Mouse (Mus musculus): ENCODE measurements around the gene Ica1l.
"Not testable (repeated sequence)": the region's sequence is repeated elsewhere in the genome, so short reads cannot be mapped to it uniquely, and the experiment has no call there.

Gene Ica1l

GRCm38 (mm10) chr1:60042796-60043469 is at the start of gene Ica1l:
Gene Ica1l, minus strand, starts transcription at chr1:60043184.
- CTCF ChIA-PET: interaction anchor here in 1 of 4 experiments (2.0 kb wide), 1 partner anchor 12 kb away, joined by 5 read pairs; no protein-coding TSS in a partner anchor
- POLR2A ChIA-PET: interaction anchor here in 2 of 4 experiments (0.6 to 1.4 kb wide), 3 partner anchors 54 to 333 kb away, joined by 3 to 5 read pairs (median 4); no protein-coding TSS in a partner anchor

DNA sequence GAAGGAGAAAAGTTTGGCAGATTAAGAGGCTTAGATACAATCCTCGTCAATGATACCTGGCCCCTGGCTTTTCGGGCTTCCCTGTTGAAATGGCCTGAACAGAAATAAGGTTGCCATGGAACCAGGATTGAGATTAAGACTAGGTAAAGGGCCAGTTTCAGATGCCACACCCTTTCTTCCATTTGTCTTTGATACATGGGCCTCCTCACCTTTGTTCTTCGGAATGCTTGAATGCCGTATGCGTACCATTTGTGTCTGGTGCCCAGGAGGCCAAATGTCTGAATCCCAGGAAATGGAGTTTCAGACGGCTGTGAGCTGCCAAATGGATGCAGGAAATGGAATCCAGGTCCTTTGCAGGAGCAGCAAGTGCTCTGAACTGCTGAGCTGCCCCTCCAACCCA is 33.4 kb upstream of the Ica1l start:
- ChIA-PET POLR2A (interaction anchor here in 2 of 4 experiments (1.1 to 1.8 kb wide), 2 partner anchors 21 kb away, joined by 3 to 4 read pairs; partner anchors contain the start of gene Carf (in 1 of the 2)), CTCF (no interaction called here)

GRCm38 (mm10) chr1:60075590-60075989 is 32.6 kb upstream of the Ica1l start:
- POLR2A ChIA-PET: no interaction called here

GRCm38 (mm10) chr1:60074935-60075334 is 32.0 kb upstream of the Ica1l start:
- POLR2A ChIA-PET: interaction anchor here in 1 of 4 experiments (0.8 kb wide), 1 partner anchor 17 kb away, joined by 3 read pairs; no protein-coding TSS in a partner anchor
- CTCF ChIA-PET: no interaction called here

More at GRCm38 (mm10) chr1:60075590-60075989, 32.6 kb upstream of the Ica1l start:
- CTCF ChIA-PET: no interaction called here

DNA sequence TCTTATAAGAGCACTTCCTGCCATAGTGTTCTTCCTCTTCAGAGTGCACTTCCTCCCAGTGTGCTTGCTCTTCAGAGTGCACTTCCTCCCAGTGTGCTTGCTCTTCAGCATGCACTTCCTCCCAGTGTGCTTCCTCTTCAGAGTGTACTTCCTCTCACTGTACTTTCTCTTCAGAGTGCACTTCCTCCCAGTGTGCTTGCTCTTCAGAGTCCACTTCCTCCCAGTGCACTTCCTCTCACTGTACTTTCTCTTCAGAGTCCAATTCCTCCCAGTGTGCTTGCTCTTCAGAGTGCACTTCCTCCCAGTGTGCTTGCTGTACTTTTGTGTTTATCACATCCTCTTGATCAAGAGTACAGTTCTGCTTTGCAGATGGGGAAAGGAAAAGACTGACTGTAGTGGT is 27.7 kb upstream of the Ica1l start:
- POLR2A ChIA-PET, CTCF ChIA-PET: not testable (repeated sequence)

GRCm38 (mm10) chr1:60056310-60056709 is 13.3 kb upstream of the Ica1l start:
- ChIA-PET CTCF (interaction anchor here in 1 of 4 experiments (0.6 kb wide), 1 partner anchor 20 kb away, joined by 4 read pairs; no protein-coding TSS in a partner anchor), POLR2A (interaction anchor here in 2 of 4 experiments (0.5 to 0.7 kb wide), 3 partner anchors 9 to 136 kb away, joined by 4 to 5 read pairs (median 4); no protein-coding TSS in a partner anchor)

DNA sequence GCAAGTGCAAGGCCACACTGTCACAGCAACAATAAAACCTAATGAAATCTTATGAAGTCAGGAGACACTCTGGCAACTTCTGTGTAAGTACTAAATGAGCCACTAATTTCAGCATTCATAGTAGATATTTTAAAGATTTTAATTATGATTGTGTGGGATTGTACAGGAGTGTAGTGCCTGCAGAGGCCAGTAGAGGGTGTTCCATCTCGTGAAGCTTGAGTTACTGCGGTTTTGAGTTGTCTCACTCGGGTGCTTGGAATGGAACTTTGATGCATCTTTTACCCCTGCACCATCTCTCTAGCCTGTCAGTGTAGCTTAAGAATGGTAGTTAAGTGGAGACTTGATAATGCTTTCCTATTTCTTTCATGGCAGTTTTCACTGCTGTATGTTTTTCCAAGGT is 11.7 kb upstream of the Ica1l start:
- ChIA-PET POLR2A (interaction anchor here in 1 of 4 experiments (0.7 to 1.4 kb wide), 3 partner anchors 9 to 42 kb away, joined by 3 to 5 read pairs (median 3); no protein-coding TSS in a partner anchor), CTCF (interaction anchor here (0.6 to 1.5 kb wide), 10 partner anchors 10 to 405 kb away, joined by 3 to 5 read pairs (median 3); partner anchors contain the start of gene Ica1l (in 1 of the 4))

DNA sequence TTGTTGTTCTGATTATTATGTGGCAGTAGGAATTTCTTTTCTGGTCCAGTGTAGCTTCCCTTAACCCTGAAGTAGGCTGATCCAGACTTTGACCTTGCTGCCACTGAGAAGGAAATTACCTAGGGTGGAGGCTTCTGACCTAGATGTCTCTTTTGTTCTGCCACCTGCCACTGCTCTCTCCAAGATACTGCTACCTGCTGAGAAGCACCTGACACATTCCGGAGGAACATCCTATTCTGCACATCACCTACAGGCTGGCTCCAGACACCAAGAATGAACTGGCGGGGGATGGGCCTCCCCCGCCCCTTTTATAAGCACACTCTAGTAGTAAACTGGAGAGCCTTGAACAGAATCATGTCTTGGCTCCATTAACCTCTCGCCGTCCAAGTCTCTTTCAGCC is 4.5 kb upstream of the Ica1l start:
- CTCF ChIA-PET: not testable (repeated sequence)
- POLR2A ChIA-PET: interaction anchor here in 1 of 4 experiments (0.6 kb wide), 1 partner anchor 9 kb away, joined by 5 read pairs; no protein-coding TSS in a partner anchor

GRCm38 (mm10) chr1:60044595-60044994 is 1.6 kb upstream of the Ica1l start:
- ChIA-PET CTCF (interaction anchor here in 3 of 4 experiments (0.6 to 2.0 kb wide), 4 partner anchors 10 to 228 kb away, joined by 3 to 5 read pairs (median 4); no protein-coding TSS in a partner anchor), POLR2A (interaction anchor here in 1 of 4 experiments (1.4 kb wide), 1 partner anchor 52 kb away, joined by 4 read pairs; no protein-coding TSS in a partner anchor)

GRCm38 (mm10) chr1:60042398-60042795 is 587 bp downstream of the Ica1l start:
- POLR2A ChIA-PET: interaction anchor here in 1 of 4 experiments (0.9 kb wide), 1 partner anchor 55 kb away, joined by 3 read pairs; no protein-coding TSS in a partner anchor
- CTCF ChIA-PET: no interaction called here

GRCm38 (mm10) chr1:60035044-60035443 is 7.9 kb downstream of the Ica1l start:
- POLR2A ChIA-PET: interaction anchor here in 2 of 4 experiments (0.6 to 0.8 kb wide), 3 partner anchors 9 to 134 kb away, joined by 3 to 7 read pairs (median 3); no protein-coding TSS in a partner anchor
- CTCF ChIA-PET: no interaction called here

DNA sequence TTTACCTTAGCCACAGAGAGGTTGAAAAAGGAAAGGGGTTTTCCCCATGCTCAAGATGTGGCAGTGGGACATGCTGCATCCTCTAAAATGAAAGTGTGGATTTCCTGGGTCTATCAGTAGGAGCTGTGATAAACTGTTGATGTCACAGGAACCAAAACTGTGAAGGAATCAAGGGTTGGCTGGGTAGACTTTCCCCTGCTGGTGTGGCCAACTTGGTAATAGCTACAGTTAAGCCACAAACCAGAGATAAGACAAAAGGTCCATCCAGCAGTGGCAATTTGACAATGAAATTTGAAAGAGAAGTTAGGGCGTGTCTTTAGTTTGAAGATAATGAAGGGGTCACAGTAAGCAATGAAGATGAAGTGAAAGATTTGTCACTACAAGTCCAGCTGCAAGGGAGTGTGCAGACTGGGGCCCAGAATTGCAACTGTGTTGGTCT is 25.9 kb downstream of the Ica1l start:
- POLR2A ChIA-PET: interaction anchor here in 1 of 4 experiments (1.9 kb wide), 1 partner anchor 10 kb away, joined by 5 read pairs; no protein-coding TSS in a partner anchor
- CTCF ChIA-PET: interaction anchor here in 1 of 4 experiments (0.5 kb wide), 1 partner anchor 208 kb away, joined by 3 read pairs; no protein-coding TSS in a partner anchor

- POLR2A ChIA-PET: no interaction called here
- CTCF ChIA-PET: no interaction called here
These were observed 26.8 kb downstream of the Ica1l start for GRCm38 (mm10) chr1:60016136-60016611.

- POLR2A ChIA-PET: interaction anchor here in 1 of 4 experiments (0.5 kb wide), 1 partner anchor 16 kb away, joined by 3 read pairs; no protein-coding TSS in a partner anchor
- CTCF ChIA-PET: no interaction called here
These were observed 27.5 kb downstream of the Ica1l start for GRCm38 (mm10) chr1:60015511-60015910.

DNA sequence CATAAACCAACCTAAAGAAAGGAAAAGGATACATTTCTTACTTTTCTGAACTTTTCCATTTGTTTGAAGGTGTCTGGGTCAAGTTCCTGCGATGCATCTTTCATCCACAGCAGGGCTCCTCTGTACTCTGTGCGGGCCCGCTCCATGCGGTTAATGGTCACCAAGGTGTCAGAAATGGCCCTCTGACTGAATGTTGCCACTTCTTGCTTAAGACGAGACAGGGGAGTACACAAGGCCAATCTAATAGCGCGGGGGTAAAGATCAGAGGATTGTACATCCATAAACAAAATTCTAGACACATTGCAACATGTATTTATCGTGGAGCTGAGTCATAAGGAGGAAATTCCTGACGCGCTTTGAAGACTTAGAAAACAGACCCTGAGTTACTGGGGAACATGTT is 29.2 kb downstream of the Ica1l start:
- POLR2A ChIA-PET: no interaction called here
- CTCF ChIA-PET: no interaction called here

GRCm38 (mm10) chr1:60008743-60009142 is 34.2 kb downstream of the Ica1l start:
- POLR2A ChIA-PET: interaction anchor here in 2 of 4 experiments (0.5 to 0.7 kb wide), 3 partner anchors 15 to 122 kb away, joined by 3 to 4 read pairs (median 3); no protein-coding TSS in a partner anchor

GRCm38 (mm10) chr1:60007337-60007736 is 35.6 kb downstream of the Ica1l start:
- ChIA-PET CTCF (interaction anchor here in 3 of 4 experiments (0.5 to 1.0 kb wide), 3 partner anchors 8 to 87 kb away, joined by 3 to 4 read pairs (median 4); no protein-coding TSS in a partner anchor), POLR2A (interaction anchor here in 2 of 4 experiments (0.8 to 1.5 kb wide), 10 partner anchors 10 to 770 kb away, joined by 3 to 8 read pairs (median 4); partner anchors contain the start of gene Als2 (in 1 of the 2))

More at GRCm38 (mm10) chr1:60008743-60009142, 34.2 kb downstream of the Ica1l start:
- CTCF ChIA-PET: interaction anchor here in 1 of 4 experiments (0.7 kb wide), 1 partner anchor 88 kb away, joined by 3 read pairs; no protein-coding TSS in a partner anchor

- ChIA-PET CTCF (interaction anchor here (0.6 to 1.4 kb wide), 7 partner anchors 8 to 300 kb away, joined by 3 to 7 read pairs (median 4); no protein-coding TSS in a partner anchor), POLR2A (interaction anchor here in 2 of 4 experiments (0.6 to 1.0 kb wide), 4 partner anchors 9 to 248 kb away, joined by 3 read pairs; no protein-coding TSS in a partner anchor)
These were observed 42.7 kb downstream of the Ica1l start for GRCm38 (mm10) chr1:60000319-60000718.

- POLR2A ChIA-PET: no interaction called here
- CTCF ChIA-PET: interaction anchor here in 1 of 4 experiments (0.7 kb wide), 1 partner anchor 372 kb away, joined by 3 read pairs; no protein-coding TSS in a partner anchor
These were observed 45.6 kb downstream of the Ica1l start for GRCm38 (mm10) chr1:59997352-59997751.

Data from embryonic stem cell, embryonic (primary cell).